Mouse (Mus musculus): ENCODE measurements around the gene Capzb. TPM values are rescaled to one million over a fixed set of nuclear protein-coding genes. Genes with fewer than 3 reads are reported as not detected.

Capzb gene
- polyA plus RNA-seq, 1 experiment from 2014 or later = 415 TPM

GRCm38 (mm10) chr4:139232479-139233145 is 39.9 kb downstream of the Capzb start:
- Histone ChIP-seq H3K27ac (ENCODE audit: low read length) (peak overlapping the region; percentile 11; the same call in 1 of the 2 replicates), H3K4me2 (replicated peaks; ENCODE audit: low read depth, low read length) (no peak overlapping the region), H3K36me3 (ENCODE audit: insufficient read depth, low read length) (no peaks in the 10 kb centered on the region), H3K9me3 (ENCODE audit: low read length) (no peaks in the 10 kb centered on the region), H3K27me3 (ENCODE audit: insufficient read depth, low read length) (no peaks in the 10 kb centered on the region), H3K4me1 (ENCODE audit: insufficient read depth, low read length) (peaks cover 39% of the 10 kb centered on the region), H3K4me3 (ENCODE audit: low read length) (no peak overlapping the region), H3K9ac (replicated peaks; ENCODE audit: low read length) (no peak overlapping the region)
- 58% methylated on average over 6 of the region's 6 CpGs for WGBS
- no peak for ATAC-seq (ENCODE audit: low FRiP score, low TSS enrichment)

DNA sequence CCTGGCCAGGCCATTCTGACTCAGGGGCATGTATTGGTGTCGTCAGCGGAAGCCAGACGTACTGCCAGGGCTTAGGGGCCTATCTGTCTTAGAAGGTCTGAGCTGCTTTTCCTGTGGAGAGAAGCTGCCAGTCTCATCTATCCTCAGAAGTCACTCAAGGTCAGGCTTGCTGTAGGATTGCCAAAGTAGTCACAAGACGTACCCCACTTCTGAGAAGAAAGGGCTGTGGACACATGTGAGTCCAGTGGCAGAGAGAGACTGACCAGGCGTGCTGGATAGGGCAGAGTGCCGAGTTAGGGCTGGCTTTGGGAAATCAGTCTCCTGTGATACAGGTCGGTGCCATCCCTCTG is 40.4 kb downstream of the Capzb start:
- Histone ChIP-seq H3K27me3 (ENCODE audit: insufficient read depth, low read length) (no peaks in the 10 kb centered on the region), H3K4me3 (ENCODE audit: low read length) (no peak overlapping the region), H3K36me3 (ENCODE audit: insufficient read depth, low read length) (no peaks in the 10 kb centered on the region), H3K9me3 (ENCODE audit: low read length) (no peaks in the 10 kb centered on the region), H3K9ac (replicated peaks; ENCODE audit: low read length) (no peak overlapping the region), H3K4me1 (ENCODE audit: insufficient read depth, low read length) (peaks cover 39% of the 10 kb centered on the region), H3K4me2 (replicated peaks; ENCODE audit: low read depth, low read length) (no peak overlapping the region), H3K27ac (ENCODE audit: low read length) (no peak overlapping the region)
- 82% methylated on average over 7 of the region's 7 CpGs for WGBS
- no peak for ATAC-seq (ENCODE audit: low FRiP score, low TSS enrichment)

GRCm38 (mm10) chr4:139233755-139234254 is 41.1 kb downstream of the Capzb start:
- Histone ChIP-seq H3K4me1 (ENCODE audit: insufficient read depth, low read length) (peaks cover 40% of the 10 kb centered on the region), H3K9me3 (ENCODE audit: low read length) (no peaks in the 10 kb centered on the region), H3K9ac (replicated peaks; ENCODE audit: low read length) (no peak overlapping the region), H3K4me2 (replicated peaks; ENCODE audit: low read depth, low read length) (no peak overlapping the region), H3K36me3 (ENCODE audit: insufficient read depth, low read length) (no peaks in the 10 kb centered on the region), H3K27ac (ENCODE audit: low read length) (no peak overlapping the region), H3K4me3 (ENCODE audit: low read length) (no peak overlapping the region), H3K27me3 (ENCODE audit: insufficient read depth, low read length) (no peaks in the 10 kb centered on the region)
- ATAC-seq (ENCODE audit: low FRiP score, low TSS enrichment) = no peak
- WGBS = 72% methylated on average over 4 of the region's 4 CpGs

DNA sequence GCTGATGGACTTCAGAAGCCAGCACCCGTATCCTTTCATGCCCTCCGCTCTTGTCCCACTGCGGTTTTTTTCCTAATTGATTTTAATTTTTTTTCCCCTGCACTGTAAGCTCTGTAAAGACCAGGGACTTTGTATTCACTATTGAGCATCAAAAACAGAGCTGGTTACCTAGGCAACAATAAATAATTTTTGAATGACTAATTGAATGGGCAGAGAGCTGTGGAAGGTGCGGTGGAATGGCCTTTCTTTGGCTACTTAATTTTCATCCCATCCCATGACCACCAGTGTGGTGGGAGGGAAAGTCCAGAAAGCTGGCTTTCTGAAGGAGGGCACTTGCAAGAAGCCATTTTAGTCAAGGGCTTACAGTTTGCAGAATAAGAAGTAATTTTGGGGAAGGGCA is 41.6 kb downstream of the Capzb start:
- no peaks in the 10 kb centered on the region for H3K9me3 ChIP-seq (ENCODE audit: low read length)
- ATAC-seq (ENCODE audit: low FRiP score, low TSS enrichment) = no peak
- no peak overlapping the region for H3K27ac ChIP-seq (ENCODE audit: low read length)
- no peak overlapping the region for H3K4me3 ChIP-seq (ENCODE audit: low read length)
- no peaks in the 10 kb centered on the region for H3K27me3 ChIP-seq (ENCODE audit: insufficient read depth, low read length)
- H3K9ac ChIP-seq (replicated peaks; ENCODE audit: low read length) = no peak overlapping the region
- H3K4me2 ChIP-seq (replicated peaks; ENCODE audit: low read depth, low read length) = no peak overlapping the region
- WGBS = 82% methylated on average over 4 of the region's 4 CpGs
- H3K36me3 ChIP-seq (ENCODE audit: insufficient read depth, low read length) = no peaks in the 10 kb centered on the region
- peaks cover 42% of the 10 kb centered on the region for H3K4me1 ChIP-seq (ENCODE audit: insufficient read depth, low read length)

GRCm38 (mm10) chr4:139235556-139235955 is 42.9 kb downstream of the Capzb start:
- no peak overlapping the region for H3K9ac ChIP-seq (replicated peaks; ENCODE audit: low read length)
- 71% methylated on average over 7 of the region's 7 CpGs for WGBS
- H3K27me3 ChIP-seq (ENCODE audit: insufficient read depth, low read length) = no peaks in the 10 kb centered on the region
- H3K4me2 ChIP-seq (replicated peaks; ENCODE audit: low read depth, low read length) = no peak overlapping the region
- H3K4me1 ChIP-seq (ENCODE audit: insufficient read depth, low read length) = peaks cover 40% of the 10 kb centered on the region
- no peaks in the 10 kb centered on the region for H3K9me3 ChIP-seq (ENCODE audit: low read length)
- no peak for ATAC-seq (ENCODE audit: low FRiP score, low TSS enrichment)
- no peak overlapping the region for H3K4me3 ChIP-seq (ENCODE audit: low read length)
- H3K36me3 ChIP-seq (ENCODE audit: insufficient read depth, low read length) = peaks cover 11% of the 10 kb centered on the region; the same call in 1 of the 2 replicates
- no peak overlapping the region for H3K27ac ChIP-seq (ENCODE audit: low read length)

- Histone ChIP-seq H3K36me3 (ENCODE audit: insufficient read depth, low read length) (peaks cover 16% of the 10 kb centered on the region; the same call in 1 of the 2 replicates), H3K4me2 (replicated peaks; ENCODE audit: low read depth, low read length) (0 out of 2 replicates have a peak overlapping the region, but pooled peaks have one; percentile 2), H3K4me3 (ENCODE audit: low read length) (no peak overlapping the region), H3K9ac (replicated peaks; ENCODE audit: low read length) (peak overlapping the region; percentile 20; the same call in 1 of the 2 replicates), H3K4me1 (ENCODE audit: insufficient read depth, low read length) (peaks cover 51% of the 10 kb centered on the region), H3K9me3 (ENCODE audit: low read length) (no peaks in the 10 kb centered on the region), H3K27me3 (ENCODE audit: insufficient read depth, low read length) (no peaks in the 10 kb centered on the region), H3K27ac (ENCODE audit: low read length) (peak overlapping the region; percentile 31)
- no peak for ATAC-seq (ENCODE audit: low FRiP score, low TSS enrichment)
- 71% methylated on average over 16 of the region's 16 CpGs for WGBS
These were observed 45.9 kb downstream of the Capzb start for GRCm38 (mm10) chr4:139238612-139239011.

GRCm38 (mm10) chr4:139240334-139240733 is 47.6 kb downstream of the Capzb start:
- Histone ChIP-seq H3K27me3 (ENCODE audit: insufficient read depth, low read length) (no peaks in the 10 kb centered on the region), H3K4me3 (ENCODE audit: low read length) (no peak overlapping the region), H3K4me1 (ENCODE audit: insufficient read depth, low read length) (peaks cover 61% of the 10 kb centered on the region), H3K9ac (replicated peaks; ENCODE audit: low read length) (no peak overlapping the region), H3K9me3 (ENCODE audit: low read length) (no peaks in the 10 kb centered on the region), H3K36me3 (ENCODE audit: insufficient read depth, low read length) (peaks cover 16% of the 10 kb centered on the region; the same call in 1 of the 2 replicates), H3K27ac (ENCODE audit: low read length) (no peak overlapping the region), H3K4me2 (replicated peaks; ENCODE audit: low read depth, low read length) (no peak overlapping the region)
- ATAC-seq (ENCODE audit: low FRiP score, low TSS enrichment) = no peak
- WGBS = 73% methylated on average over 6 of the region's 6 CpGs

DNA sequence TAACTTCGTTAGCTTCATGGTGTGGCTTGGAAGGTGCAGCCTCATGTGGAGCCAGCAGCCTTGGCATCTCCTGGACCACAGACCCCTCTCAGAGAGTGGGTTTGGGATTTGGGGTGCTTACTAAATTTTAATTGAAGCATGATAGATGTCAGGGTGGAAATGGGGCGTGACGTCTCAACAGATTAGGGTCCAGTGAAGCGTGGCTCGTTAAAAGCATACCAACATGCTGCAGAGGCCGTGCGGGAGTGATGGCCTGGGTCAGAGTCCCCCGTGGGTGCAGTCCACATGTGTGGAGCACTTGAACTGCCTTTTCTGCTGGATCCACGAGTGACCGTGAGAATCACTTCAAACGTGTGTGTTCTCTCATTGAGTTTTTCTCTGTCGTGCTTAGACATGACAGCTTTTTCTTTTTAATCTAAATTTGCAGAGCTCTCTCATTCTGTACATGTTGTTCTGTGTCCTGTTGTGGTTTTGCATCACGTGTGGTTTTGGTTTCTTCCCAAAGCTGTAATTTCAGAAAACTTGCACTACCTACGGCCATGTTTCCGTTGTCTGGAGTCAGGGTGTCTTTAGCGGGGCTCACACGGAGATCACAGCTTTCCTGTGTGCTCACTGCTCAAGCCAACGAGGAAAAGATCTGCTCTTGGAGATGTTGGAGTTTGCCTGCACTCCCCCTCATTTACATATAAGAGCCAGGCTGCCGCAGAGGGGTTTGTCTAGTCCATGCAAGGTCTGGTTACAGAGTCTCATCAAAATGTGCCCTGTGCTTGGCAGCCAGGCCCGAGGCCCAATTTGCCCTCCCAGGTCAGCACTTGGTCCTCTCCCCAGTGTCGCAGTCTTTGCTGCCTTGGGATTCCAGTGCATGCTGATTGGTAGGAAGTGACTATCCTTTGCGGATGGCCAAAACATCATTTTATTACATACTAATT is 49.2 kb downstream of the Capzb start:
- WGBS = 39% methylated on average over 22 of the region's 22 CpGs
- peak overlapping the region; percentile 16; the same call in 1 of the 2 replicates for H3K27ac ChIP-seq (ENCODE audit: low read length)
- H3K4me1 ChIP-seq (ENCODE audit: insufficient read depth, low read length) = peaks cover 71% of the 10 kb centered on the region
- no peaks in the 10 kb centered on the region for H3K9me3 ChIP-seq (ENCODE audit: low read length)
- H3K27me3 ChIP-seq (ENCODE audit: insufficient read depth, low read length) = no peaks in the 10 kb centered on the region
- 0 out of 2 replicates have a peak, but pooled peaks have one; percentile 17 for ATAC-seq (ENCODE audit: low FRiP score, low TSS enrichment)
- no peak overlapping the region for H3K4me3 ChIP-seq (ENCODE audit: low read length)
- H3K9ac ChIP-seq (replicated peaks; ENCODE audit: low read length) = no peak overlapping the region
- no peak overlapping the region for H3K4me2 ChIP-seq (replicated peaks; ENCODE audit: low read depth, low read length)
- H3K36me3 ChIP-seq (ENCODE audit: insufficient read depth, low read length) = peaks cover 16% of the 10 kb centered on the region; the same call in 1 of the 2 replicates

- no peak overlapping the region for H3K27ac ChIP-seq (ENCODE audit: low read length)
- no peaks in the 10 kb centered on the region for H3K9me3 ChIP-seq (ENCODE audit: low read length)
- WGBS = 38% methylated on average over 7 of the region's 7 CpGs
- peaks cover 16% of the 10 kb centered on the region; the same call in 1 of the 2 replicates for H3K36me3 ChIP-seq (ENCODE audit: insufficient read depth, low read length)
- ATAC-seq (ENCODE audit: low FRiP score, low TSS enrichment) = no peak
- peaks cover 71% of the 10 kb centered on the region for H3K4me1 ChIP-seq (ENCODE audit: insufficient read depth, low read length)
- no peak overlapping the region for H3K9ac ChIP-seq (replicated peaks; ENCODE audit: low read length)
- no peak overlapping the region for H3K4me3 ChIP-seq (ENCODE audit: low read length)
- no peaks in the 10 kb centered on the region for H3K27me3 ChIP-seq (ENCODE audit: insufficient read depth, low read length)
- no peak overlapping the region for H3K4me2 ChIP-seq (replicated peaks; ENCODE audit: low read depth, low read length)
These were observed 49.9 kb downstream of the Capzb start for GRCm38 (mm10) chr4:139242607-139242955.

Measured in kidney, embryonic 16.5 days (tissue).